Mouse (Mus musculus) midbrain, embryonic 15.5 days (tissue): ENCODE results near the gene Pde4d. TPM values are rescaled to one million over a fixed set of nuclear protein-coding genes. Genes with fewer than 3 reads are reported as not detected.

ENCODE experiments used
- ATAC-seq: fragments of 200-750 bp; cut with Nextera tagmentation; replicated peaks from 2 replicates; pipeline ENCODE4 v1.8.0; 2017; ENCODE audit warnings: moderate TSS enrichment
- H3K27ac ChIP-seq: fragments of 300-500 bp; sonication (generic); 2 replicates; pipeline ENCODE4 v1.5.1; 2015; ENCODE audit warnings: mild to moderate bottlenecking, inconsistent platforms
- H3K27me3 ChIP-seq: fragments of 300-500 bp; sonication (generic); replicated peaks from 2 replicates; pipeline ENCODE4 v1.6.1; 2015; ENCODE audit warnings: inconsistent platforms
- H3K36me3 ChIP-seq: fragments of 300-500 bp; sonication (generic); replicated peaks from 2 replicates; pipeline ENCODE4 v1.6.1; 2015; ENCODE audit warnings: inconsistent platforms
- H3K4me1 ChIP-seq: fragments of 300-500 bp; sonication (generic); 2 replicates; pipeline ENCODE4 v1.6.1; 2015; ENCODE audit warnings: inconsistent platforms
- H3K4me2 ChIP-seq: fragments of 300-500 bp; sonication (generic); 2 replicates; pipeline ENCODE4 v1.6.1; 2015; ENCODE audit warnings: inconsistent platforms, mild to moderate bottlenecking, moderate library complexity
- H3K4me3 ChIP-seq: fragments of 300-500 bp; sonication (generic); 2 replicates; pipeline ENCODE4 v1.5.1; 2015; ENCODE audit warnings: mild to moderate bottlenecking, inconsistent platforms
- H3K9ac ChIP-seq: fragments of 300-500 bp; sonication (generic); 2 replicates; pipeline ENCODE4 v1.6.1; 2015; ENCODE audit warnings: mild to moderate bottlenecking, inconsistent platforms
- H3K9me3 ChIP-seq: fragments of 300-500 bp; sonication (generic); 2 replicates; pipeline ENCODE4 v1.6.1; 2016; ENCODE audit warnings: inconsistent platforms
- WGBS: fragments of 180-500 bp; shearing (Covaris S2); methylation state at CpG from one replicate; pipeline ENCODE4 v1.1.7; 2015; ENCODE audit warnings: mixed read lengths; 5-methylcytosine and 5-hydroxymethylcytosine counted together
- polyA plus RNA-seq: library from polyadenylated mRNA; unstranded; fragments of >200 nt; fragmentation: Nextera tagmentation; extraction: Ambion mirVana; gene quantifications from 2 replicates; pipeline ENCODE4 v1.2.1, GENCODE M21; 2015

Pde4d gene
- polyA plus RNA-seq, 1 experiment from 2014 or later, result 27.1 TPM

DNA sequence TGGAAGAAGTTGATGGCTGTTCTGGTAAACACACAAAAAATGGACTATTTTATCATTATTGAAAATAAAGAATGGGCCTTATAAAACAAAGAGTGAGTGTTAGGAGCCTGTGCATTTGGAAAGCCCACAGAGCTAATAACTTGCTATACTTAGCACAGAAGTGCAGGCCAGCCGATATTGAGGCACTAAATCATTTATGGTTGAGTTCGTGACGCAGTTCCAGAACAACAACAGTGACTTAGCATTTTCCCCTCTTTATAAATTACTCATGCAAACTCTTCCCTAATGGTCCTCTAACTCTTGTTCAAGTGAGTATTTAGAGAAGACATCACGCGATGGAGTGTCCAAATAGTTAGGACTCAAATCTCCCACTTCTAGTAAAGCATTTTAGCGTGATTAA lies 837.7 kb downstream of the Pde4d start:
- Histone ChIP-seq H3K36me3 (no peaks in the 10 kb centered on the region), H3K27me3 (no peaks in the 10 kb centered on the region), H3K4me1 (no peaks in the 10 kb centered on the region), H3K9me3 (no peaks in the 10 kb centered on the region), H3K4me3 (no peak overlapping the region), H3K4me2 (no peak overlapping the region), H3K27ac (no peak overlapping the region), H3K9ac (no peak overlapping the region)
- no peak for ATAC-seq
- WGBS, result 92% methylated on average over 6 of the region's 6 CpGs

DNA sequence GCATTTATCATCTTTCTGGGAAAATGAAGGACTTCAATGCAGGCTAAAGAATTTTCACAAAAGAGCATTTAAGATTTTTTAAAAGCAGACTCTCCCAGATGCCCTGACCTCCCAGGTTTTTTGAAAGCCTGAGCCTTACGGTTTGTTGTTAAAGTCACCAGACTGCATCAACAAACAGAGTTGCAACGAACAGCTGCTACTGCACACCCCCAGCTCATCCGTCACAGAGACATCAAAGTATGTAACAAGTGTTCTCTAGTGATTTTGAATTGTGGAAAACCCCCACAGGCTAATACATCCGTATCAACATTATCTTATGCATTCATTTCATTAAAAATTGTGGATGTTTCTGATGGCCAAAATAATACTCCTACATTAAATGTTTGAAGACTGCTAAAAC lies 841.2 kb downstream of the Pde4d start:
- no peak for ATAC-seq
- Histone ChIP-seq H3K27ac (no peak overlapping the region), H3K4me2 (no peak overlapping the region), H3K9me3 (no peaks in the 10 kb centered on the region), H3K4me1 (peaks cover 1% of the 10 kb centered on the region; the same call in 1 of the 2 replicates), H3K4me3 (no peak overlapping the region), H3K9ac (no peak overlapping the region), H3K36me3 (no peaks in the 10 kb centered on the region), H3K27me3 (no peaks in the 10 kb centered on the region)
- WGBS, result 38% methylated on average over 4 of the region's 4 CpGs

GRCm38 (mm10) chr13:109293011-109293410 lies 843.3 kb downstream of the Pde4d start:
- H3K27me3 ChIP-seq, result no peaks in the 10 kb centered on the region
- H3K4me1 ChIP-seq, result peaks cover 9% of the 10 kb centered on the region; the same call in 1 of the 2 replicates
- no peak for ATAC-seq
- no peaks in the 10 kb centered on the region for H3K36me3 ChIP-seq
- H3K4me2 ChIP-seq, result no peak overlapping the region
- no peak overlapping the region for H3K27ac ChIP-seq
- H3K9ac ChIP-seq, result no peak overlapping the region
- no peaks in the 10 kb centered on the region for H3K9me3 ChIP-seq
- H3K4me3 ChIP-seq, result no peak overlapping the region

- Histone ChIP-seq H3K27me3 (no peaks in the 10 kb centered on the region), H3K36me3 (no peaks in the 10 kb centered on the region), H3K4me3 (no peak overlapping the region), H3K9me3 (no peaks in the 10 kb centered on the region), H3K4me2 (no peak overlapping the region), H3K4me1 (peaks cover 9% of the 10 kb centered on the region; the same call in 1 of the 2 replicates), H3K27ac (no peak overlapping the region), H3K9ac (no peak overlapping the region)
- no peak for ATAC-seq
- WGBS, result 38% methylated on average over 3 of the region's 3 CpGs
Measured at GRCm38 (mm10) chr13:109296347-109297037, 846.7 kb downstream of the Pde4d start.

DNA sequence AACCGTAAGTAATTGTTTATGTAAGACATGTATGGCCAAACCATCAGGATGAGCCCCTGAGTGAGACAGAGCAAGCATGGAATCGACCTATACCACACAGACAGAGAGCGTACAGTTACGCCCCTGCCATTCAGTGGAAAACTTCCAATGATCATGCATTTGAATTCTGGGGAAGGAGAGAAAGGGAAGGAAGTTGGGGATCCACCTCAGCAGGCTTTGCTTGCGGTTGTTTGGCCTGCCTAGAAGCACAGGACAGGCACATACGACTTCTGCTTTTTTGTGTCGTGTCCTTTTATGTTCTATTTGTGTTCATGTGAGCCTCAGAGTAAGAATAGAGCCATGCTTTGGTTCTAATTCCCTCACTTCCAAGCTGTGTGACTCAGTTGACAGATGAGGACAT lies 849.1 kb downstream of the Pde4d start:
- H3K9ac ChIP-seq, result no peak overlapping the region
- H3K36me3 ChIP-seq, result no peaks in the 10 kb centered on the region
- H3K4me2 ChIP-seq, result no peak overlapping the region
- H3K9me3 ChIP-seq, result no peaks in the 10 kb centered on the region
- WGBS, result 93% methylated on average over 7 of the region's 7 CpGs
- no peak for ATAC-seq
- no peak overlapping the region for H3K27ac ChIP-seq
- H3K4me3 ChIP-seq, result no peak overlapping the region
- H3K4me1 ChIP-seq, result peaks cover 9% of the 10 kb centered on the region; the same call in 1 of the 2 replicates
- H3K27me3 ChIP-seq, result no peaks in the 10 kb centered on the region

DNA sequence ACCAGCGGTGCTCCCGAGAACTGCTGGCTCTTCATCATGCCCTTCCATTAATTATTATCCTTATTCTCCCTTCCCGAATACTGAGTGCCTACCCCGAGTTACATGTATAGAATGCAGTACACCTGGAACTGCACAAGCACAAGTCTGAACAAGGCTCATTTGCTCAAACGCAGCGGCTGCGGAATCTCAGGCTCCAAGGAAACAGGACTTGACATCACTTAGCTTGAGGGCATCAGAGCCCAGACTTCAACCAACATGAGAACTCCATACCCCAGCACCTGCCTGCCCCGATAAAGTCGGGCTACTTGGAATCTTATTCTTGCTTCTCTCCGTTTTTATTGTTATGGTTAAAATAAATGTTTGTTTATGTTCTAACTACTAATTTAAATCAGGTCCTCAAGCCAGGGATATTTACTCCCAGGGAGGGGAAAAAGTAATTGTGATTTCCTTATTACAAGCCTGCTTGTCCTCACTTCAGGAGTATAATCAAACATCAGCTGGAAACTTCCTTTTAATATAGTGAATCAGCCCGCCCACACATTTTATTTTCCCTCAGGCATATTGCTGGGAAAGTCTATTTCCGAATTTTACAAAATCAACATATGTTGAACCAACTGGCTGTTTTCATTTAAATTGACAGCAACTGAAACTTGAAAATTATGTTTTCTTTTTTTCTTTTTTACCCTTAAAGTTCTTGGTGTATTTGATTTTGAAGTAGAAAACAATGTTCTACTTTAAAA lies 849.9 kb downstream of the Pde4d start:
- ATAC-seq, result no peak
- no peak overlapping the region for H3K4me2 ChIP-seq
- H3K9me3 ChIP-seq, result no peaks in the 10 kb centered on the region
- no peaks in the 10 kb centered on the region for H3K36me3 ChIP-seq
- peaks cover 9% of the 10 kb centered on the region; the same call in 1 of the 2 replicates for H3K4me1 ChIP-seq
- 88% methylated on average over 12 of the region's 12 CpGs for WGBS
- no peak overlapping the region for H3K4me3 ChIP-seq
- no peaks in the 10 kb centered on the region for H3K27me3 ChIP-seq
- no peak overlapping the region for H3K9ac ChIP-seq
- H3K27ac ChIP-seq, result no peak overlapping the region

DNA sequence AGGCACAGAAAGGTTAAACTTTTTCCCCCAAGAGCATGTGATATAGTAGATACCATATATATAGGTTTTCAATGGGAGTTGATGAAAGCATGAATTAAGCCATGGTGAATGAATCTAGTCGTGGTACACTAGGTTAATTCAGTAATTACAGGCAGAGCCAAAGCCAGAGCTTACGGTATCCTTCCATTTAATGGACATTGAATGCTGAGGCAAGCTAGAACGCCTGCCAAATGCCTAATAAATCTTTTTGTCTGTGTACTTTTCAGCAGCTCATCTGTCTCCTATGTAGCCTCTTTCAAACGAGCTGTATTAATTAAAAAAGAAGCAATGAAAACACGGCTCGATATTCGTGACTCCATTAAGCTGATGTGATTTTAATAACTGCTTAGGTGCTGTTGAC lies 862.8 kb downstream of the Pde4d start:
- H3K36me3 ChIP-seq, result no peaks in the 10 kb centered on the region
- WGBS, result 61% methylated on average over 7 of the region's 7 CpGs
- H3K9me3 ChIP-seq, result no peaks in the 10 kb centered on the region
- no peaks in the 10 kb centered on the region for H3K4me1 ChIP-seq
- no peak overlapping the region for H3K9ac ChIP-seq
- no peak overlapping the region for H3K27ac ChIP-seq
- H3K4me2 ChIP-seq, result no peak overlapping the region
- H3K4me3 ChIP-seq, result no peak overlapping the region
- no peak for ATAC-seq
- no peaks in the 10 kb centered on the region for H3K27me3 ChIP-seq

GRCm38 (mm10) chr13:109315608-109316007 lies 865.9 kb downstream of the Pde4d start:
- WGBS, result 82% methylated on average over 9 of the region's 9 CpGs
- Histone ChIP-seq H3K4me3 (no peak overlapping the region), H3K27me3 (no peaks in the 10 kb centered on the region), H3K27ac (no peak overlapping the region), H3K4me1 (no peaks in the 10 kb centered on the region), H3K36me3 (no peaks in the 10 kb centered on the region), H3K4me2 (no peak overlapping the region), H3K9ac (no peak overlapping the region), H3K9me3 (no peaks in the 10 kb centered on the region)
- ATAC-seq, result no peak

DNA sequence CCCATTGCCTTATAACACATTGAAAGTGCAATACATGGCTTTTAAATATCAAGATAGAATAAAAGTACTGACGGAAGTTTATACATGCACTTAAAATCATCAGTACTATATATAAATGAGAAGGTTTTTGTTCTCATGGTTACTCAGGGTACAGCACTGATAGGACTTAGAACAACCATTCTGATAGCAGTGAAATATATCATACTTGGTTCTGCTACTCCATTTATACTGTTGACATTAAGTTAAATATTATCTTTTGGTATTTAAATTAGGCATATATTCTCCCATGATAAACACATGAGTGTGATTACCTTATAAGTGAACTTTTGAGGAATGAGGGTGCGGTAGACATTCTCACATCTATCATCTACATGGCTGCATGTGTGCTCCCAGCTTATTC lies 867.9 kb downstream of the Pde4d start:
- Histone ChIP-seq H3K4me2 (no peak overlapping the region), H3K27me3 (no peaks in the 10 kb centered on the region), H3K36me3 (no peaks in the 10 kb centered on the region), H3K4me3 (no peak overlapping the region), H3K9ac (no peak overlapping the region), H3K9me3 (no peaks in the 10 kb centered on the region), H3K27ac (no peak overlapping the region), H3K4me1 (no peaks in the 10 kb centered on the region)
- ATAC-seq, result no peak
- WGBS, result 93% methylated on average over 2 of the region's 2 CpGs

GRCm38 (mm10) chr13:109318434-109318998 lies 868.8 kb downstream of the Pde4d start:
- 87% methylated on average over 3 of the region's 3 CpGs for WGBS
- Histone ChIP-seq H3K27me3 (no peaks in the 10 kb centered on the region), H3K27ac (no peak overlapping the region), H3K4me3 (no peak overlapping the region), H3K4me1 (no peaks in the 10 kb centered on the region), H3K9me3 (no peaks in the 10 kb centered on the region), H3K4me2 (no peak overlapping the region), H3K9ac (no peak overlapping the region), H3K36me3 (no peaks in the 10 kb centered on the region)
- no peak for ATAC-seq

- no peak for ATAC-seq
- 91% methylated on average over 5 of the region's 5 CpGs for WGBS
- Histone ChIP-seq H3K9me3 (no peaks in the 10 kb centered on the region), H3K4me1 (no peaks in the 10 kb centered on the region), H3K9ac (no peak overlapping the region), H3K4me3 (no peak overlapping the region), H3K4me2 (no peak overlapping the region), H3K36me3 (no peaks in the 10 kb centered on the region), H3K27me3 (no peaks in the 10 kb centered on the region), H3K27ac (no peak overlapping the region)
Measured at GRCm38 (mm10) chr13:109326061-109326460, 876.3 kb downstream of the Pde4d start.

- 71% methylated on average over 1 of the region's 1 CpGs for WGBS
- Histone ChIP-seq H3K4me3 (no peak overlapping the region), H3K27ac (no peak overlapping the region), H3K36me3 (no peaks in the 10 kb centered on the region), H3K9ac (no peak overlapping the region), H3K4me1 (no peaks in the 10 kb centered on the region), H3K4me2 (no peak overlapping the region), H3K9me3 (no peaks in the 10 kb centered on the region), H3K27me3 (no peaks in the 10 kb centered on the region)
- ATAC-seq, result no peak
Measured at GRCm38 (mm10) chr13:109331563-109331962, 881.8 kb downstream of the Pde4d start.
